9 mouse cellular contexts compared by ENCODE assay signal in genomic region chr15:31882331-31882730, GRCm38 (mm10).
DNase-seq lines count a peak whose midpoint lies in the region; ATAC-seq lines count a peak whose summit lies in the region.
"Had no signal": no experiment of that assay in that cellular context is flagged by ENCODE, and none has a peak within 500 bp of the region (broad histone marks: within the 10 kb centered on the region; RNA-seq: fewer than 3 reads in every experiment).

No protein-coding gene starts in this region.

- no peak for ATAC-seq in heart, embryonic 11.5 days (replicated peaks; ENCODE audit: insufficient number of reproducible peaks, low FRiP score, low TSS enrichment)

- H3K36me3 ChIP-seq in heart, embryonic 11.5 days (ENCODE audit: control insufficient read depth, insufficient read depth, low read length): no peaks in the 10 kb centered on the region
- H3K36me3 ChIP-seq in hindbrain, embryonic 10.5 days: no peaks in the 10 kb centered on the region
- H3K36me3 ChIP-seq in forebrain, embryonic 10.5 days (replicated peaks): no peaks in the 10 kb centered on the region

- 77% methylated on average over 5 of the region's 5 CpGs for WGBS in heart, embryonic 11.5 days (ENCODE audit: insufficient replicate concordance)
- 70% methylated on average over 5 of the region's 5 CpGs for WGBS in hindbrain, embryonic 10.5 days
- 79% methylated on average over 5 of the region's 5 CpGs for WGBS in forebrain, embryonic 10.5 days

- H3K9ac ChIP-seq in heart, embryonic 11.5 days (ENCODE audit: low read depth, low read length): no peak overlapping the region

- intact Hi-C loops in heart, postnatal 14 days (cut with DNase I): no loop called here

- H3K4me3 ChIP-seq in heart, embryonic 11.5 days (ENCODE audit: low read depth, low read length): no peak overlapping the region
- no peak overlapping the region for H3K4me3 ChIP-seq in hindbrain, embryonic 10.5 days
- no peak overlapping the region for H3K4me3 ChIP-seq in forebrain, embryonic 10.5 days
- H3K4me3 ChIP-seq: erythroblast, embryonic 14.5 days had no signal

- no peaks in the 10 kb centered on the region for H3K27me3 ChIP-seq in heart, embryonic 11.5 days (ENCODE audit: control insufficient read depth, insufficient read depth, low read length)
- no peaks in the 10 kb centered on the region for H3K27me3 ChIP-seq in hindbrain, embryonic 10.5 days (ENCODE audit: insufficient read depth, poor library complexity, severe bottlenecking)
- H3K27me3 ChIP-seq in forebrain, embryonic 10.5 days (ENCODE audit: poor library complexity, severe bottlenecking): no peaks in the 10 kb centered on the region

- peak; percentile 4 for DNase-seq in heart, adult 9 months (ENCODE audit: low spot score in 2 of 2)
- DNase-seq in adrenal gland, postnatal 10 days: peak; percentile 33
- DNase-seq in heart, postnatal 14 days: peak; percentile 20 to 26
- DNase-seq in kidney, postnatal 10 days: peak; percentile 55
- no peak for DNase-seq in hindbrain, embryonic 10.5 days (ENCODE audit: low spot score)
- DNase-seq in forebrain, embryonic 10.5 days (ENCODE audit: extremely low spot score, low spot score): no peak
- DNase-seq: thymus, adult 18-20 months had no signal

- no peak overlapping the region for H3K27ac ChIP-seq in heart, embryonic 11.5 days (ENCODE audit: low read depth, low read length)
- H3K27ac ChIP-seq in hindbrain, embryonic 10.5 days: no peak overlapping the region
- no peak overlapping the region for H3K27ac ChIP-seq in forebrain, embryonic 10.5 days

- no peaks in the 10 kb centered on the region for H3K9me3 ChIP-seq in heart, embryonic 11.5 days (replicated peaks; ENCODE audit: control insufficient read depth, low read length)
- H3K9me3 ChIP-seq in hindbrain, embryonic 10.5 days: no peaks in the 10 kb centered on the region
- no peaks in the 10 kb centered on the region for H3K9me3 ChIP-seq in forebrain, embryonic 10.5 days

- no peak overlapping the region for H3K4me2 ChIP-seq in heart, embryonic 11.5 days

- H3K4me1 ChIP-seq in heart, embryonic 11.5 days (ENCODE audit: control insufficient read depth, insufficient read depth, low read length): no peaks in the 10 kb centered on the region
- H3K4me1 ChIP-seq in hindbrain, embryonic 10.5 days (replicated peaks): no peaks in the 10 kb centered on the region
- H3K4me1 ChIP-seq in forebrain, embryonic 10.5 days: no peaks in the 10 kb centered on the region

Comparison
In these comparisons a context has a peak if more than half of its experiments do, and no peak if none do; other contexts are left out.
1. DNase-seq: peak in heart, adult 9 months (2 of 2), adrenal gland, postnatal 10 days (single experiment), heart, postnatal 14 days (2 of 2) and kidney, postnatal 10 days (single experiment); none in hindbrain, embryonic 10.5 days (single experiment) and forebrain, embryonic 10.5 days (single experiment).